In the genomic region with DNA sequence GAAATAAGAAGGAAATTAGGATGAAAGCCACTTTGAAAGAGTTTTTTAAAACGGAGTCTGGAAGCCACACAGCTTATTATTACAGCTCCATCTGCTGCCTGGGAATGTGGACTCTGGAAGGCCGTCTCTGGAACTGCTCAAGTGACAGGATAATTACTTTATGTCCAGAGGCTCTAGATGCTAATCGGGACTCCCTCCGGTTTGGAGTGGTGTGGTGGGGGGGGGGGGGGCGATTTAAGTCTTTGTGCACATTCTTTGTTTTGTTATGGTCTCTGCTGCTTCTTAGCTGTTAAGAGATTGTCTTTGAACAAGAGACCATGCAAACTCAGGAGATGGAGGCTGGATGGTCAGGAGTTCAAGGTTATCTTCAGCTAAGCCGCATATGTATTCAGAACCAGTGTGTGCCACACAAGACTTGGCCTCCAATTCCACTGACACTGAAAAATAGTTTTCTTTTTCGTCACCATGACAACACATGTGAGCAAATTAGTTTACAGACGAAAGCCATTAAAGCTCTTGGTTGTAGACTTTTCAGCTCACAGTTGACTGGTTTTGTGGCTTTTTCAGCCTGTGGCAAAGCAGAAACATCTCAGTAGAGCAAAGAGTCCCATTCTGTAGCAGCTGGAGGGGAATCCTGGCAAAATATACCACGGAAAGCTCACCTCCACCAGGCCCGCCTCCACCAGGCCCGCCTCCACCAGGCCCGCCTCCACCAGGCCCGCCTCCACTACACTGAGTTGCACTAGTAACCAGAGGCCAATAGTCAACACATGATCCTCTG, we compare ENCODE assay signal across 10 mouse cellular contexts. TPM values are rescaled to one million over a fixed set of nuclear protein-coding genes. Genes with fewer than 3 reads are reported as not detected.
DNase-seq lines count a peak whose midpoint lies in the region; ATAC-seq and TF ChIP-seq lines count a peak whose summit lies in the region.
"Had no signal": no experiment of that assay in that cellular context is flagged by ENCODE, and none has a peak within 500 bp of the region (broad histone marks: within the 10 kb centered on the region; RNA-seq: fewer than 3 reads in every experiment).

No protein-coding gene starts in this region.

- H3K4me1 ChIP-seq in intestine, embryonic 14.5 days (replicated peaks; ENCODE audit: control insufficient read depth, insufficient read depth, low read length): peaks cover 17% of the 10 kb centered on the region
- no peaks in the 10 kb centered on the region for H3K4me1 ChIP-seq in intestine, postnatal 0 days (replicated peaks; ENCODE audit: control insufficient read depth, insufficient read depth, low read length)
- no peaks in the 10 kb centered on the region for H3K4me1 ChIP-seq in midbrain, postnatal 0 days (ENCODE audit: insufficient read depth, low read length)

- H3K4me2 ChIP-seq in intestine, embryonic 14.5 days (ENCODE audit: low read length): no peak overlapping the region; the same call in 1 of the 2 replicates
- no peak overlapping the region for H3K4me2 ChIP-seq in intestine, postnatal 0 days (replicated peaks; ENCODE audit: low read depth)
- H3K4me2 ChIP-seq in midbrain, postnatal 0 days (ENCODE audit: low read depth, low read length, poor library complexity, severe bottlenecking): no peak overlapping the region

- 23% methylated on average over 13 of the region's 13 CpGs for WGBS in intestine, embryonic 14.5 days
- WGBS in intestine, postnatal 0 days: 39% methylated on average over 13 of the region's 13 CpGs
- WGBS in midbrain, postnatal 0 days: 37% methylated on average over 13 of the region's 13 CpGs

- H3K27ac ChIP-seq in intestine, embryonic 14.5 days (ENCODE audit: low read depth): peak overlapping the region; percentile 82
- H3K27ac ChIP-seq in intestine, postnatal 0 days (ENCODE audit: low read depth, low read length): no peak overlapping the region
- H3K27ac ChIP-seq in midbrain, postnatal 0 days (ENCODE audit: low read depth, low read length): no peak overlapping the region

- H3K36me3 ChIP-seq in intestine, embryonic 14.5 days (ENCODE audit: control insufficient read depth, insufficient read depth, low read length): no peaks in the 10 kb centered on the region
- no peaks in the 10 kb centered on the region for H3K36me3 ChIP-seq in intestine, postnatal 0 days (ENCODE audit: control insufficient read depth, insufficient read depth)
- no peaks in the 10 kb centered on the region for H3K36me3 ChIP-seq in midbrain, postnatal 0 days (ENCODE audit: insufficient read depth, low read length)

- H3K27me3 ChIP-seq in intestine, embryonic 14.5 days (replicated peaks; ENCODE audit: control insufficient read depth, insufficient read depth, low read length): no peaks in the 10 kb centered on the region
- H3K27me3 ChIP-seq in intestine, postnatal 0 days (replicated peaks; ENCODE audit: control insufficient read depth, insufficient read depth, low read length): no peaks in the 10 kb centered on the region
- no peaks in the 10 kb centered on the region for H3K27me3 ChIP-seq in midbrain, postnatal 0 days (ENCODE audit: insufficient read depth, low read length)

- no peak for DNase-seq in intestine, embryonic 14.5 days (ENCODE audit: low spot score)
- peak; percentile 56 for DNase-seq in embryo, embryonic 10 days (ENCODE audit: low spot score)
- peak; percentile 79 for DNase-seq in hindlimb bud, embryonic 11.5 days (ENCODE audit: extremely low spot score, low read depth, low spot score)
- DNase-seq in midbrain, postnatal 0 days (ENCODE audit: low spot score): peak; percentile 40
- DNase-seq in layer of hippocampus, adult 11-12 months (ENCODE audit: low spot score): no peak
- no peak for DNase-seq in cerebellum, postnatal 4 days (ENCODE audit: low spot score in 2 of 2)
- DNase-seq: gastrocnemius, postnatal 10 days had no signal

- no peak overlapping the region for H3K4me3 ChIP-seq in intestine, embryonic 14.5 days (ENCODE audit: low read depth, low read length)
- H3K4me3 ChIP-seq in intestine, postnatal 0 days (ENCODE audit: low read depth, low read length): no peak overlapping the region
- H3K4me3 ChIP-seq in midbrain, postnatal 0 days (ENCODE audit: low read depth, low read length): no peak overlapping the region
- H3K4me3 ChIP-seq: myocyte had no signal

- H3K9ac ChIP-seq in intestine, embryonic 14.5 days (ENCODE audit: low read length): no peak overlapping the region
- no peak overlapping the region for H3K9ac ChIP-seq in intestine, postnatal 0 days (ENCODE audit: low read depth, low read length)
- no peak overlapping the region for H3K9ac ChIP-seq in midbrain, postnatal 0 days (replicated peaks; ENCODE audit: low read length, poor library complexity, severe bottlenecking)

- H3K9me3 ChIP-seq in intestine, embryonic 14.5 days (ENCODE audit: control insufficient read depth, low read length): no peaks in the 10 kb centered on the region
- no peaks in the 10 kb centered on the region for H3K9me3 ChIP-seq in intestine, postnatal 0 days (ENCODE audit: control insufficient read depth)
- no peaks in the 10 kb centered on the region for H3K9me3 ChIP-seq in midbrain, postnatal 0 days (ENCODE audit: low read length)

- no peak for TF ChIP-seq CTCF in intestine, postnatal 0 days (IDR thresholded peaks at IDR 0.05; ENCODE audit: low read depth)
- TF ChIP-seq CTCF in midbrain, postnatal 0 days (IDR thresholded peaks at IDR 0.05): no peak

- peak; percentile 63; the same call in 1 of the 2 replicates for ATAC-seq in intestine, embryonic 14.5 days (replicated peaks; ENCODE audit: low FRiP score, low TSS enrichment, low read depth)
- no peak for ATAC-seq in intestine, postnatal 0 days
- no peak for ATAC-seq in midbrain, postnatal 0 days (ENCODE audit: low FRiP score)
- no peak for ATAC-seq in erythroid progenitor cell, adult 5-6 weeks (replicated peaks; ENCODE audit: low FRiP score, poor library complexity, severe bottlenecking)

RNA-seq across cellular contexts. Expression of gene Scaf11, which starts 31.4 kb away (rescaled TPM):
- polyA plus RNA-seq in intestine, embryonic 14.5 days (2014; fragmentation: Nextera tagmentation; extraction: Ambion mirVana): 104 and 109 TPM in 2 replicates
- polyA plus RNA-seq in intestine, postnatal 0 days (2015; fragmentation: Nextera tagmentation; extraction: Ambion mirVana): 47.8 and 57.4 TPM in 2 replicates
- total RNA-seq in midbrain, postnatal 0 days (2014; rRNA removed): 27.7 and 30.7 TPM in 2 replicates
- polyA plus RNA-seq in midbrain, postnatal 0 days (2015; fragmentation: Nextera tagmentation; extraction: Ambion mirVana): 35.0 and 41.7 TPM in 2 replicates
- 91.4 and 99.5 TPM in 2 replicates for total RNA-seq in erythroid progenitor cell, adult 5-6 weeks (2015; ENCODE audit: low replicate concordance)
- total RNA-seq in erythroid progenitor cell, adult 5-6 weeks (2017; ENCODE audit: low replicate concordance): 122 and 172 TPM in 2 replicates

Comparison
In these comparisons a context has a peak if more than half of its experiments do, and no peak if none do; other contexts are left out.
1. DNase-seq: peak in embryo, embryonic 10 days (single experiment), hindlimb bud, embryonic 11.5 days (single experiment) and midbrain, postnatal 0 days (single experiment); none in intestine, embryonic 14.5 days (single experiment), layer of hippocampus, adult 11-12 months (single experiment) and cerebellum, postnatal 4 days (0 of 2).